Mouse (Mus musculus) R1 (cell line): ENCODE measurements around the gene Cd300lf.
A peak's percentile ranks its signal among the peaks of the same experiment; 100 is the strongest.

Experiments used
- DNase-seq: peaks from one replicate; pipeline ENCODE4 v3.0.0-alpha.2; 2018; ENCODE audit warnings: low read depth, low spot score

The Cd300lf gene

DNA sequence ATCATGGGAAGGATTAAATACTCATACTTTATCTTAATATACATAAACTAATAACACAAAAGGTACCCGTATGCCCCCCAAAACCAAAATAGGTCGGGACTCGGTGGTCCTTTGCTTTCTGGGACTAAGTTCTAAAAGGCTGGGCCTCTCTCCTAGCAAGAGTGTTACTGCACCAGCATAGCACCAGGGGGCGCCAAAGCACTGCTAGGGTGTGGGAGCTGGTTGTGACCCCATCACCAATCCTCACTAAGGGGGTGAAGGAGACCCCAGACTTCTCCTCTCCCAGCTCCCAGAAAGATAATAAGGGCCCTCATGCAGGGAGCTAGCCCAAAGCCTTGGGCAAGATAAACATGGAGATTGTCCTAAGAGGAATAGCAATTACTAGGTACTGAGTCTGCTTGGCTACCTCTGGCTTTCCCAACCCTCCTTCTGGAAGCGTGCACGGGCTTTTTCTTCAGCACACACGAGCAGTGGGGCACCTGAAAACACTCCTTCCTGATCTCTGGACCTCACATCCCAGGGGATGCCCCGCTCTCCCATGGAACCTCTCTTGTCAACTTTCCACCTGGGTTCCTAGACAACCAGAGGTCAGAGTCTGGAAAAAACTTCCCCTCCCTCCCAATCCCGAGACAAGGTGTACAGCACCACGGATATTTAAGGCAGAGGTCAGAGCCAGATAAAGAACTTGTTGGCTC, 27.2 kb upstream of the Cd300lf start:
- DNase-seq: peak; percentile 74

DNA sequence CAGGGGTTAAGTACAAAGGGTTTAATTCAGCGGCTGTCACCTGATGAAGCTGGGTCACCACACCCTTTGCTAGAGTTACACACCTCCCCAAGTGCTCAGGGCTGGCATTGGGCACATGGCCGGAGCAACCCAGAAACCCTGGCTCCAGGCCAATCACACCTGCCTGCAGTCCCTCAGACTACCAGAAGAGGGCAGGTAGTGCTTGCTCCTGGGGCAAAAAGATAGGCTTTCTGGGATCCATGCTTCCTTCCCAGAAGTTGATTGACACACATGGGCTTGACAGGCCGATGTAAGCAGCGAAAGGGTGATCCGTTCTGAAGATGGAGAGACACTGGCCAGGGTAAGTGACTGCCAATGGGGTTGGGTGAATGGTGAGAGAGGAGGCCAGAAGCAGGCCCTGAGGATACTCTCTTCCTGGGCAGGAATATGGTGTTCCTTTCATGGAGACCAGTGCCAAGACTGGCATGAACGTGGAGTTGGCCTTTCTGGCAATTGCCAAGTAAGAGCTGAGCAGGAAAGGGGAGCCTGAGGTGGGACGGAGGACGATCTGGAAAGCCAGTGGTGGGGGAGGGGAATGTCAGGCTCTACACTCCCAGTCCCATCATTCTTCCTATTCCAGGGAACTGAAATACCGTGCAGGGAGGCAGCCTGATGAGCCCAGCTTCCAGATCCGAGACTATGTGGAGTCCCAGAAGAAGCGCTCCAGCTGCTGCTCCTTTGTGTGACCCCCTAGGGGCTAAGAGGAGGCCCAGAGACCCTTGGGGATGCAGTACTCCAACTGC, 26.4 kb upstream of the Cd300lf start:
- DNase-seq: peak; percentile 82

DNA sequence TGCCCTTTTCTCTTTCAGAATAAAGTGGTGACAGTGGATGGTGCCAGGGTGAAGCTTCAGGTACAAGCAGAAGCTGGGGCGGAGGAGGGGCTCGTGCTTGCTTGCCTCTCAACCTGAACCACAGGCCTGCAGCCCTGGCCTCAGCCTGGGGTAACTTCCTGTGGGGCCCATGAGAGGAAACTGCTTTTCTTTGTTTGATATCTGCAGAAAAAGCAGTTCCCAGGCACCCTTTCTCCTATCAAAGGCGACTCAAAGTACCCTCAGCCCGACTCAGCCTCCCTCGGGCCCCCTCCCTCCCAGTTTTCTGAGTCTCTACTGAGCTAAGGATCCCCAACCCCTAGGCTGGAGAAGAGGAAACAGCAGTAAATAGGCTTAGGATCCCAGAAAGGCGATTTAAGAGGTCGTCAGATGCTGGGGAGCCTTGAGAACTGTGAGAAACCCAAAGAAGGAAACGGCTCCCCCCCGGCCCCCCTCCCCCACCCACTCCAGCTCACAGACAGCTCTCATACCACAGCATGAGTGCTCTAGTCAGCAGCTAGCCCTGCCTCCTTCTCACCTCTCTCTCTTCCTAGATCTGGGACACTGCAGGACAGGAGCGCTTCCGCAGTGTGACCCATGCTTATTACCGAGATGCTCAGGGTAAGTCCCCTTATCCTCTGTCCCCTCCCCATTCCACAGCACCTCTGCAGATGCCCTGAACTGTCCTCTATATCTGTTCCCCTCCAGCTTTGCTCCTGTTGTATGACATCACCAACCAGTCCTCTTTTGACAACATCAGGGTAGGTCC, 24.3 kb upstream of the Cd300lf start:
- no peak for DNase-seq

DNA sequence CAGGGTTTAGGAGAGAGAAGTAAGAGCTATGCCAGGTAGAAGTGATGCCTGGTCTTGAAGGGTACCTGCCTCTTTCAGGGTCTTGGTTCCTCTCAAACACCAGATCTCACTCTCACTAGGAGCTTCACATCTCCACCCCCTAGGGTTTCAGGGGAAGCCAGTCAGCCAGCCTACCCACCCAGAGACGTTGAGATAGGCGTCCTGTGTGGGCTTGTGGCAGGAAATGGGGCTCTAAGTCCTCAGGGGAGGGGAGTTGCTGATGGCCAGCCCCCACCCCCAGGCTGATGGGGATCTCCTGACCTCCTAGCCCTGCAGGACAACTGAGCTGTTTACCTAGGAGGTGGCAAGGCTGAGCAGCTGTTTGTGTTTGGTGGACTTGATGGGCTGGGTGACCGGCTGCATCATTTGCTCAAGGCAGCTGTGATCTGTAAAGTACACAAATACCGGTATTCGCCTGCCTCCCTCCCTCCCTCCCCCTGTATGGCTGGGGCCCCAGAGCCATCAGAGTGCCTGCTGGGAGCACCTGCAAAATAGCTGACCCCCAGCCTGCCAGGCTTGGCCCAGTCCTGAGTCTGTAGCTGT, 21.4 kb upstream of the Cd300lf start:
- DNase-seq: no peak

DNA sequence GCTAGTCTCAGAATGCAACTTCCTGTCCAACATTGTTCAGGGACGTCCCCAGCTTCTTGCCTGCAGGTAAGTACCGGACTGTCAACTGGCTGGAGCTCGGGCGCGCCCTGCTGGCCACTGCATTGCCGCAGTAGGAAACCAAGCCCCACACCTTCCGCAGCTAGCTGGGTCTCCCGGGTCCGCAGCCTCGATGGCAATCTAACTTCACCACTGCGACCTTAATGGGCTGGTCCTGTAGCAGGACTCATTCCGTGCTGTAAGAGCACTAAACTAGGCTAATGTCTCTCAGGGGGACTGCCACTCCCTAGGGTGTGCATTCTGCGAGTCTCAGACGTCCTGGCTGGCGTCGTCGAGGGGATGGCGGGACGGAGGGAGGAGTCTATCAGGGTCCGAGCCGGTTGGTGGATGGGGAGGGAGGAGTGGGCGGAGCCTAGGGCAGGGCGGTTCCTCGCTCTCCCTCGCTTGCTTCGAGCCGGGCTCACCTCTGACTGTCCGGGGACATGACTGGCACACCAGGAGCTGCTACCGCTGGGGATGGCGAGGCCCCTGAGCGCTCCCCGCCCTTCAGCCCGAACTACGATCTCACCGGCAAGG, 20.0 kb upstream of the Cd300lf start:
- DNase-seq: peak; percentile 93

DNA sequence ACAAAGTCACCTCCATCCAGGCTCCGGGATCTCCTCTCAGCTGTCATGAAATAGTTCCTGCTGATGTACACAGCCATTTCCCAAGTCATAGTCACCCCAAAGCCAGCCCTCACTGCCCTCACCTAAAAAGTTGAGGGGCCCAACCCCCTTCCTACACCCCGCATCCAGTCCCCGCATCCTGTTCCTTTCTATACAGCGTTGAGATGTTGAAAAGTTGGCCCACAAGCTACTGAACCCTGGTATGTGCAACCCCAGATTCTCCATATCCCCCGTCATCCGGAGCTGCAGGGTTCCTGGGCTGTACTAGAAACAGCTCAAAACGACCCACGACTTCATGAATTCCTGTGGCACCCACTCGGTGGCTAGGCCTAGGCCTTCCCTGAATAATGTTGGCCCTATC, 19.3 kb upstream of the Cd300lf start:
- DNase-seq: no peak

DNA sequence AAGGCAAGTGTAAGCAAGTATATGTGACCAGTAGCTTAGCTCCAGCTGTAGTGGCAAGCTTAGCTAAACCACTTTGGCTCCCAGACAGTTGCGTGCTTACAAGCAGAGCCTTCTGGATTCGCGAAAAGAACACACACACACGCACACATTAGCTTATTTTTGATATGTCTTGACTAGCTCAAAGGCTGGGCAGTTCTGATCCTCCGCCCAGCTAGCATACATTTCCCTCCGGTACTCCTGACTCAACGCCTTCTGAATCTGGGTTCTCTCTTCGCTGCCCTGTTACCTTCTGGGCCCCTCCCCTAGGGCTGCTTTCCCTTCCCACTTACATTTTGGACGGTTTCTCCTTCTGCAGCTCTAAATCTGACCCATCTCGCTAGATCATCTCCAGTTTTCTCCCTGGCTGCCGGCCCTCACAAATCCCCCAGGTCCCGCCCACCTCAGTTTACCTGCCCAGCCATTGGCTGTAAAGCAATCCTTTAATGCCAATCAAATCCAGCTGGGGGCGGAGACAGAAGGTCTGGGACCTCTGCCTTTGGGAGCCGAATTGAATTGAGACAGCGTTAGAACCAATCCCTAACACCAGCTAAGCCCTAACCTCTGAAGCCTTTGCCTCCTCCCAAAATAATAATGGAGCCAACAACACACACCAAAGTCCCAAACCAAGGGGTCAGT, 18.1 kb upstream of the Cd300lf start:
- DNase-seq: peak; percentile 92

DNA sequence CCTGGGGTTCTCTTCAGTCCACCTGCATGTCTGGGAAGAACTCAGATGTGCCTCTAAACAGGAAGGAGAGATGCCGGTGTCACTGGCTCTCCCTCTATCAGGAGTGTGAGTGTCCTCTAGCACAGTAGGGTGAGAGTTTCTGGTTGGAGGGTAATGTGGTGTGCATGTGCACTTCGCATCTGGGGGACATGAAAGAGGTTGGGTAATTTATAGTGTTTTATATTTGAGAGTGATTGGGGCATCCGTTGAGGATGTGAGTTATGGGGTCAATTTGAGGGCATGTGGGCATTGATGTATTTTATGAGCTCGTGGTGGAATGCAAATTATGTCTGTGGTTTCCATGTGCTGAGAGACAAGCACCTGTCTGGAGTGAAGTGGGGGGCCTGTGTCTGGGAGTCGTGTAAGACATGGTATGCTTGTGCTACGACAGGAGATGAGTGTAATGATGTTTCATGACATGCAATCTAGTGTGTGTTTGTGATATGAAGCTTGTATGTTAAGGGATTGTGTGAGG, 17.0 kb upstream of the Cd300lf start:
- DNase-seq: no peak

DNA sequence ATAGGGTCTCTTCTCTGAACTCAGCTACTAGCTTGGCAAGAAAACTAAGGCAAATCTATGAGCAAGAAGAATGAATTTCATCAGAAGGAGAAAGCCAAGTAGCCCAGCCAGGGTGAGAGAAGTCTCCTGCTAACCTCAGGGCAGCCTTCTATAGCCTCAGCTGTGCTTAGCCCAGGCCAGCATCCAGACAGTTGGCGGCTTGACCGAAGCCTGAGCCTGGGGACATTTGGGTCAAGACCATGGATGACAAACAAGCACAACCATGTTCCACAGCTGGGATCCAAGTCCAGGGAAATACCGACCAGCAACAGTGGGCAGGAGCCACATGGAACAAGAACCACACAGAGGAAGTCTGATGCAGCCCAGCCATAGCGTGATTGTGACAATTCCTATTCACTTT, 14.0 kb upstream of the Cd300lf start:
- no peak for DNase-seq

DNA sequence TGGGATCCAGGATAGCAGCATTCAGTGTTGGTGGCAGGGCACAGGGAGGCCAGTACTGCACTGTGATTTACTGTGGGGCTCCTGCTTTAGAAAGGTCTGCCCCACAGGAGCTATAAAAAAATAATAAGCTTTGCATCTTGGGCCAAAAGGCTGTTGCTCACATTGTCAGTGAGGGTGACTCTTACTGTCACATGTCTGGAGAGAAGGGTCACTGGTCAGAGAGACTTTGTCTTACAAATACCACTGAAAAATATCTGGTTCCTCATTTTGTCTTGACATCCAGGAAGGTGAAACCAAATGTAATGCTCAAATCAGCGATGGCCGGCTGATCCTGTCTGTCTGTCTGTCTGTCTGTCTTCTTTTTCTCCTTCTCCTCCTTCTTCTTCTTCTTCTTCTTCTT, 8.2 kb upstream of the Cd300lf start:
- DNase-seq: no peak

DNA sequence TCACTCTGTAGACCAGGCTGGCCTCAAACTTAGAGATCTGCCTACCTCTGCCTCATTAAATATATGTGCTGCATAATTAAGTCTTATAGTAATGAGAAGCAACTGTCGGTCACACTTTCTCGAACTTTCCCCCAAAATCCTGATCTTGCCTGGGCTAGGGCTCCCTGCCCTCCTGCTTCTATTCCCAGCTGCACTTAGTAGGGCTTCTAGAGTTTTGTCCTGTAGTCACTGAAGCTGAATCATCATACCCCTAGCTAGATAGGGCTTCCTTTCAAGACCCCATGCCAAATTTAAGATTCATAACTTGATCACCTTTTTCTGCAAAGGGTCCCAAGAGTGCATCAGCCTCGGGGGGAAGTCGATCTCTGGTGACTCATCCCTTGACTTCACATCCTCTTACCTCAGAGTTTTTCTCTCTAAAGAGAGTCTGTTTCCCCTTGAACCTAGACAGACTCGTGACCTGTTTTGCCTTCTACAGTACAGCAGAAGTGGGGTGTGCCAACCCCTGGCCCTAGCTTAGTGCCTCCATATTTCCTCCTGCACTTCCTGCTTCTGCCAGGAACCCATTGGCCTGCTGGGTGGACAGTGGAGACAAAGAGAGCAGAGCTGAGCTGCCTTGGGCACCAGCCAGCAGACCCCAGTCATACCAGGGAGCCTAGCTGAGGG, 4.9 kb upstream of the Cd300lf start:
- DNase-seq: no peak

DNA sequence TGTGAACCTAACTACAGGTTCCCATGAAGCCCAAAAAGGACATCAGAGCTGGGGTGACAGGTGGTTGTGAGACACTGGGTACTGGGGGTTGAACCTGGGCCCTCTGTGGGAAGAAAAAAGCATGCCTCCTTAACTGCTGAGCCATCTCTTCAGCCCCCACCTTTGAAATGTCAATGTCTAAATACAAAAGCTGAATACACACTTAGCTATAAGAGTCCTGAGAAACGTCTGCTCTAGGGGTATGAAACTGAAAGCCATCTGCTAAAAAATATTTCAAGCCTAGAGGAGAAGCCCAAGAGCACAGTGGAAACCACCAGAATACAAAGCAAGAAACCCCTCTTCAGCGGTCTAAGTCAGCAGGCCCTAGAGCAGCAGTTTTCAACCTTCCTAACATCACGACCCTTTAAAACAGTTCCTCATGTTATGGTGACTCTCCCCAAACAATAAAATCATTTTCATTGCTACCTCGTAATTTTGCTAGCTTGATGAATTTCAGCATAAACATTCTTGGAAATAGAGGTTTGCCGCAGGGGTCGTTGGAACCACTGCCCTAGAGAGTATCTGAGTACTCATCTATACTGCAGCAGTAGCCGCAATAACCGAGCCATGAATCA, 1.9 kb downstream of the Cd300lf start:
- DNase-seq: no peak

DNA sequence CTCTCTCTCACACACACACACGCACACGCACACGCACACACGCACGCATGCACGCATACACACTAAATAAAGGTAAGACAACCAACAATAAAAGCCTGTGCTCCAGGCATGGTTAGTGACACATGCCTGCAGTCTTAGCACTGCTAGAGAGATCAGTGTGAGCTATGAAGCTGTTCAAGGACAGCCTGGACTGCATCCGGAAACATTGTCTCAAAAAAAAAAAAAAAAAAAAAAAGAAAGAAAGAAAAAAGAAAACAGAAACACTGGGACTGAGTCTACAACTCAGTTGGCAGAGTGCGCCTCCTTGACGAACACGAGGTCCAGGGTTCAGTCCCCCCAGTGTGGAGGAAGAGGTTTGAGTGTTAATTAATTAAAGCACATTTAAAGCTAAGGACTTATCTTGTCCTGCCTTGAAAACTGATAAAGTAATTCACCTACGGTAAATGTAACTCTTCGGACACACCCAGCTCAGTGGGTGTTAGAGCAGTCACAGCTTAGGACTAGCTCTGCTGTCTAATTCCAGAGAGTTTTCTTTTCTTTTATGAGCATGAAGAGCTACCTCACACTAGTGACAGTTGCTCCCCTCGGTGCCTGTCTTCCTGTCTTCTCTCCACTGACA, 4.2 kb downstream of the Cd300lf start:
- no peak for DNase-seq

DNA sequence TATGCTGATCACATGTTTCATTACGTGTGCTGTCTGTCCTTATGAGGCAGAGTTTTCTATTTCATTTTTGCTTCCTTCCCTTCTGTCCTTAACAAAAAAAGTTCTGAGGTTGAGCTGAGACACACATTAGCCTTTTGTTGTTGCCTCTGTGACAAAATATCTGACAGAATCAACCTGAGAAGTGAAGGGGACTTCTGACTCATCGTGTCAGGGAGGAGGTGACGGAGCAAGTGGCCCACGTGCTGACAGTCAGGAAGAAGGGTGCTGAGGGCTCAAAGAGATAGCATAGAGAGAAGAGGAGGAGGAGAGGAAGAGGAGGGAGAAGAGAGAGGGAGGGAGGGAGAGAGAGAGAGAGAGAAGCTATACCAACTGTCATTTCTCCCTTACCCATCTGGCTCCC, 5.3 kb downstream of the Cd300lf start:
- no peak for DNase-seq

DNA sequence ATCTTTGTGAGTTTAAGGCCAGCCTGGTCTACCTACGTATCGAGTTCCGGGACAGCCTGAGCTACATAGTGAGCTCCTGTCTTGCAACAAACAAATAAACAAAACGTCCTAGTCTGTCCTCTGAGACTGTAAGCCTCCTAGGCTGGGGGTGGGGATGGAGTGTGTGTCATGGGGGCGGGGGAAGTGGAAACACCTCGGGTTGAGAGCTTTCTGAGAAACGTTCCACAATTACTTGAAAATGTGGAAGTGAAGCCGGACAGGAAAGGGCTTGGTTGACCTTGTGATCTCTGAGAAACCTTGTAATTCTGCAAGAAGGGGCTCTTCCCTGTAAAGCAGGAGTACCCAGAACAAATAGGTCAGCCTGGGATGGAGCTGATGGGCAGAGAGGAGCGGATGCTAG, 14.4 kb downstream of the Cd300lf start:
- DNase-seq: no peak

DNA sequence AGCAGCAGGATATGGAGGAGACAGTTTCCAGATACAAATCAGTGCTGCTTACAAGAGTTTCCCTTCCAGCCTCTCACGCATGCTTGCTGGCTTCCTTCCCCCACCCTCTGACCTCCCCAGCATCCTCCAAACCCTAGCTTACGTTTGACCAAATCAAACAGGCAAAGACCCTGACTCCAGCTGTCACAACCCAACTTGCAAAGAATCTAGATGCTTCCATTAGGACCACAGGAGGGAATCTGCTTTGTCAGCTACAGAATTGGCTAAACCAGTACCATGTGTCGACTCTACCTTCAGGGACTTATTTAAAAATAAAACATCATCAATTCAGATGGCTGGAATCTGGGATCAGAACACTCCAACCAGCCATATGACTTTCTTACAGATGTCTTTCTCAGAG, 21.6 kb downstream of the Cd300lf start:
- no peak for DNase-seq

DNA sequence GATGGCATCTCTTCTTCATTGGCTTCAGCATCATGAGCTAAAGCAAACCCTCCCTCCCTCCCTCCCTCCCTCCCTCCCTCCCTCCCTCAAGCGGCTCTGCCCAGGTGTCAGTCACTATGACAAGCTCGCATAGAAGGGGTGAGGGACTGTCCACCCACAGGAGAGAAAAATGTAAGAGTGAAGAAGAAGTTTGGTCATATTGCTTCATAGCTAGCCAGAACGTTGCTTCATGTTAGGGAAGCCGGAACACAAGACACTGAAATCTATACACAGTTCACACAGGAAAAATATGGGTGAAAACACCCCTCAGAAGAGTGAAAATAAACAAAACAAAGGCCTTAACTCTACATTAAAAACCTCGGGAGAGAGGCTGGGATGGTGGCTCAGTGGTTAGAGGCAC, 23.5 kb downstream of the Cd300lf start:
- no peak for DNase-seq

DNA sequence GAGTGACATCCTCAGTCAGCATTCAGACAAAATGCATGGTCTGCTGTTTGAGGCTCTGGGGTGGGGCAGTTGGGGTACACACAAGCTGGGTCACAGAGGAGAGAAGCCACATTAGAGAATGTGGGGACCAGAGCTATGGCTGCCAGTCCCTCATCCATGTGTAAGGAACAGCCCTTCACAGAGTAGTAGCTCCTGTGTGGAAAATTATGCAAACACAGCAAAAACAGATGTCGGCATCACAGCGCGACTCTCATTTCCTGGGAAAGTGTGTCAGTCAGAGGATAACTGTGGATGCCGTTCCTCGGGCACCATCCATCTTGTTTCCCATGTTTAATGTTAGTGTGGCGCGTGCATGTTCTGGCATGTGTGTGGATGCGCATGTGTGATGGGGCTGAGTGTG, 25.6 kb downstream of the Cd300lf start:
- DNase-seq: no peak

DNA sequence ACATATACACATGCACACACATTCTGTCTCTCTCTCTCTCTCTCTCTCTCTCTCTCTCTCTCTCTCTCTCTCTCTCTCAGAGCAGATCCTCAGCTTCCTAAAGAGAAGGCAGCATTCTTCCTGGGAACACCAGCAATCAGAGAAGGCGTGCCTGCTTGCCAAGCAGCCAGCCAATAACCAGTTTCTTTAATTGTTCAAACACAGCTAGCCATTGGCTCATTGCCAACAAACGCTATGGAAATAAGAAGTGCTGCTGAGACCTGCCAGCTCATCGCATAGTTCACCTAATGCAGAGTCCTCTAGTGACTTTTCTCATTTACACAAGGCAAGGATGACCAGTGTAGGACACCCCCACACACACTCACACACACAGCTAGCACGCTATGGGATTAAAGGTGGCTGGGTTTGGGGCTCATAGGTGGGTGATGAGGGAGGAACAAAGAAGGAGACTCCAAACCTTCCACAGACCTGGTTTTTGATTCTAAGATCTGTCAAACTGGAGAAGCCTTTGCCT, 26.3 kb downstream of the Cd300lf start:
- peak; percentile 21 for DNase-seq
